Mouse (Mus musculus) kidney, adult 2 months (tissue): ENCODE data around the gene Gm5475. TPM values are rescaled to one million over a fixed set of nuclear protein-coding genes. Genes with fewer than 3 reads are reported as not detected.
A peak's percentile ranks its signal among the peaks of the same experiment; 100 is the strongest.

Experiments
- DNase-seq: peaks from one replicate; pipeline ENCODE4 v3.0.0; 2021
- H3K27ac ChIP-seq: fragments of 200-500 bp; 2 replicates; pipeline ENCODE4 v1.5.1; 2012; ENCODE audit warnings: low read depth, low read length, control low read depth, inconsistent platforms; ENCODE audit not compliant: insufficient read depth
- H3K27me3 ChIP-seq: fragments of 200-500 bp; replicated peaks from 2 replicates; pipeline ENCODE4 v1.6.1; 2012; ENCODE audit warnings: mild to moderate bottlenecking, moderate library complexity, low read length, inconsistent platforms; ENCODE audit not compliant: control insufficient read depth, insufficient read depth
- H3K36me3 ChIP-seq: fragments of 200-500 bp; 2 replicates; pipeline ENCODE4 v1.6.1; 2012; ENCODE audit warnings: mild to moderate bottlenecking, moderate library complexity, low read length, inconsistent platforms; ENCODE audit not compliant: control insufficient read depth, insufficient read depth
- H3K4me1 ChIP-seq: fragments of 200-500 bp; 2 replicates; pipeline ENCODE4 v1.6.1; 2011; ENCODE audit warnings: low read length; ENCODE audit not compliant: control insufficient read depth, insufficient read depth
- H3K4me3 ChIP-seq: fragments of 200-500 bp; 2 replicates; pipeline ENCODE4 v1.5.1; 2011; ENCODE audit warnings: mild to moderate bottlenecking, low read depth, low read length, control low read depth; ENCODE audit not compliant: insufficient read depth
- CTCF ChIP-seq: fragments of 200-500 bp; conservative IDR thresholded peaks from 2 replicates; pipeline ENCODE4 v1.5.1; 2011; ENCODE audit warnings: low read depth, mild to moderate bottlenecking, control low read depth, low read length, moderate library complexity, mixed read lengths; ENCODE audit not compliant: insufficient read depth, insufficient read length
- POLR2A ChIP-seq: fragments of 200-500 bp; IDR thresholded peaks from one replicate; pipeline ENCODE4 v1.6.1; 2011; ENCODE audit warnings: low read depth, low read length, control low read depth
- WGBS: fragments of 180-500 bp; shearing (Covaris S2); methylation state at CpG from one replicate; pipeline ENCODE4 v1.1.7; 2018; 5-methylcytosine and 5-hydroxymethylcytosine counted together
- polyA plus RNA-seq: library from polyadenylated mRNA; depleted of rRNA; stranded (reverse); fragments of >200 nt; gene quantifications from 2 replicates; pipeline ENCODE4 v1.2.3, GENCODE M21; 2012

The Gm5475 gene
- polyA plus RNA-seq, 1 experiment = 1.2 TPM

- no peak overlapping the region for H3K27ac ChIP-seq
- DNase-seq = no peak
- H3K4me3 ChIP-seq = no peak overlapping the region
- H3K27me3 ChIP-seq = no peaks in the 10 kb centered on the region
- 0 out of 2 replicates have a peak, but pooled peaks cover 2% of the 10 kb centered on the region for H3K36me3 ChIP-seq
- TF ChIP-seq POLR2A = no peak
- no peak for TF ChIP-seq CTCF
- WGBS = 54% methylated on average over 9 of the region's 9 CpGs
- H3K4me1 ChIP-seq = peaks cover 16% of the 10 kb centered on the region
Observed at GRCm38 (mm10) chr15:100388886-100389285, 33.1 kb upstream of the Gm5475 start.

GRCm38 (mm10) chr15:100391066-100391465 lies 30.9 kb upstream of the Gm5475 start:
- Histone ChIP-seq H3K27me3 (no peaks in the 10 kb centered on the region), H3K27ac (no peak overlapping the region), H3K4me3 (no peak overlapping the region), H3K36me3 (peaks cover 4% of the 10 kb centered on the region; the same call in 1 of the 2 replicates), H3K4me1 (peaks cover 16% of the 10 kb centered on the region)
- WGBS = 49% methylated on average over 7 of the region's 7 CpGs
- no peak for DNase-seq
- no peak for TF ChIP-seq CTCF
- no peak for TF ChIP-seq POLR2A

GRCm38 (mm10) chr15:100391599-100391998 lies 30.3 kb upstream of the Gm5475 start:
- no peak for DNase-seq
- Histone ChIP-seq H3K4me1 (peaks cover 16% of the 10 kb centered on the region), H3K4me3 (no peak overlapping the region), H3K27ac (no peak overlapping the region), H3K27me3 (no peaks in the 10 kb centered on the region), H3K36me3 (peaks cover 4% of the 10 kb centered on the region; the same call in 1 of the 2 replicates)
- WGBS = 93% methylated on average over 7 of the region's 7 CpGs
- TF ChIP-seq POLR2A = no peak

DNA sequence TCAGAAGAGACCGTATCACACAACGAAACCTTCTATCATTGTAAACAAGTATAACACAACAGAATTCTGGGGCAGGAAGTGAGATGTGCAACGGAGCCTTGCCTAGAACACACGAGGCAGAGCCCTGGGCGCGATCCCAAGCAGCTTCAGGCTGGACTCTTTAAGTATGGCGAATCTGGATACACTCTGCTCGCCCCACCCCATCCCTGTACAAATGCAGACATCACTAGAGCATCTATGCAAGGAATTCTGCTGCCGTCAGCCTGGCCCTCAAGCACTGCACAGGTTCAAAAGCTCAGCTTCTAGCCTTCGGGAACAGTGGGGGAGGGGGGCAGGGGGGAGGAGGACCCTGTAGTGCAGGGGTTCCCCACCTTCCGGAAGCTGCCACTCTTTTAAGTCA lies 28.9 kb upstream of the Gm5475 start:
- no peak for DNase-seq
- TF ChIP-seq CTCF (no peak), POLR2A (no peak)
- no peaks in the 10 kb centered on the region for H3K27me3 ChIP-seq
- H3K27ac ChIP-seq = no peak overlapping the region
- WGBS = 79% methylated on average over 11 of the region's 11 CpGs
- H3K4me3 ChIP-seq = no peak overlapping the region
- peaks cover 13% of the 10 kb centered on the region for H3K4me1 ChIP-seq
- H3K36me3 ChIP-seq = peaks cover 4% of the 10 kb centered on the region; the same call in 1 of the 2 replicates

DNA sequence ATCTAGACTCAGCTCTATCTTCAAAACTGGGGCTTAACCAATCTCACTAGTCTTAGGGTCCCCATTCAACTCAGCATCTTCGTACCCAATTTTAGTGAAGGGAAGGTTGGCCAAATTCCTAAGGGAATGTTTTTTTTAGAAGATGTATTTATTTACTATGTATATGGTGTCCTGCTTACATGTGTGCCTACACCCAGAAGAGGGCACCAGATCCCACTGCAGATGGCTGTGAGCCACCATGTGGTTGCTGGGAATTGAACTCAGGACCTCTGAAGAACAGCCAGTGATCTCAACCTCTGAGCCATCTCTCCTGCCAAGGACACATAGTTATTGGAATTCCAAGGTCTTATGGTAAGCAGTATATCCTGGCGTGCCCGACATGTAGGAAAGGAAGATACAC lies 26.4 kb upstream of the Gm5475 start:
- DNase-seq = no peak
- H3K4me3 ChIP-seq = no peak overlapping the region
- 95% methylated on average over 3 of the region's 3 CpGs for WGBS
- H3K27ac ChIP-seq = no peak overlapping the region
- H3K27me3 ChIP-seq = no peaks in the 10 kb centered on the region
- H3K36me3 ChIP-seq = peaks cover 4% of the 10 kb centered on the region; the same call in 1 of the 2 replicates
- peaks cover 8% of the 10 kb centered on the region; the same call in 1 of the 2 replicates for H3K4me1 ChIP-seq
- no peak for TF ChIP-seq POLR2A
- no peak for TF ChIP-seq CTCF

DNA sequence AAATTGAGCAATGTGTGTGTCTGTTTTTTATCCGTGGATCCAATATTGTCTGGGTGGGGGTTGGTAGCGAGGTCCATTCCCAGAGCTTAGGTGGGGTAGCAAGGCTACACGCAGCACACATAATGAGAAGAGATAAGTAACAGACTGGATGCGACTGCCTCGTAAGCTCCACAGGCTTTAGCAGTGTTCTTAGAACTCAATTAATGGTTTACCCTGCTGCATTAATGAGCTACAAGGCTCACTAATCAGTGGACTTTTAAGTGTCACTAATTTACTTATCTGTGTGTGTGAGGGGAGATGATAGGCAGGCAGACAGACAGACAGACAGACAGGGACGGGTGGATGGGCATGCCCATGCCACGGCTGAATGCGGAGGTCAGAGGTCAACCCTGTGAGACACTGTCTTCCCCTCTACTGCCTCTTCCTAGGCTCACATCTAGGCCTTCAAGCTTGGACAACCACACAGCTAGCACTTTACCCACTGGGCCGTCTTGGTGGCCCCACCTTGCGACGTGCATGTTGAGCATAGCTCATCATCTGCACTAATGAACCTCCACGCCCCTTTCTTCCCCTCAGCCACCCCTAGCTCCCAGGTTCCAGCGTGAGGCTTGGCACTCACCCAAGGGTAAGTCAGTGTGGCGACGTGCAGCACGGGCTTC lies 21.2 kb upstream of the Gm5475 start:
- Histone ChIP-seq H3K36me3 (no peaks in the 10 kb centered on the region; the same call in 1 of the 2 replicates), H3K4me1 (peaks cover 24% of the 10 kb centered on the region), H3K27me3 (no peaks in the 10 kb centered on the region), H3K27ac (peak overlapping the region; percentile 6; the same call in 1 of the 2 replicates), H3K4me3 (no peak overlapping the region)
- DNase-seq = peak; percentile 91
- 41% methylated on average over 16 of the region's 16 CpGs for WGBS
- no peak for TF ChIP-seq CTCF
- no peak for TF ChIP-seq POLR2A

DNA sequence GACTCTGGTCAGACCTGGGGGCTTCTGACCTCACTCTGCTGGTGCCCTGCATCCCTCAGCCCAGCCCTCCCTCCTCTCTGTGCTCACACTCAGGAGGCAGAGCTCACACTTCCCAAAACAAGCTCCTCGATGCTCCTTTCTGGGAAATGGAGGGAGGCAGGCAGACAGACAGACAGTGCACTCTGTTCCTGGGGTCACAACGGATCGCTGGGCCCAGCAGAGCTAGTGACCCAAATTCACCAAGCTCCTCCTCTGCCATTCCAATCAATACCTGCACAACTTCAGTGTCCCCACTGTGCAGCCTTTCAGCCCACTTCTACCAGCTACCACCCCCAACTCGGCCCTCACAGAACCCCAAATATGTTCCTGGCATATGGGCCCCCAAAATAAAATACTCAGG lies 20.1 kb upstream of the Gm5475 start:
- peaks cover 29% of the 10 kb centered on the region for H3K4me1 ChIP-seq
- no peak for TF ChIP-seq CTCF
- no peak for TF ChIP-seq POLR2A
- peak overlapping the region; percentile 11; the same call in 1 of the 2 replicates for H3K4me3 ChIP-seq
- no peaks in the 10 kb centered on the region; the same call in 1 of the 2 replicates for H3K36me3 ChIP-seq
- 70% methylated on average over 4 of the region's 4 CpGs for WGBS
- peak; percentile 81 for DNase-seq
- H3K27me3 ChIP-seq = no peaks in the 10 kb centered on the region
- H3K27ac ChIP-seq = peak overlapping the region; percentile 8
